Mouse (Mus musculus): ENCODE measurements at regions not wholly inside any gene's neighbourhood (a gene's known extent, or its start where the extent isn't known, plus 50 kb on each side); places are given as distances from the start of the nearest gene placed in this dataset.

- TF ChIP-seq ZNF384 (IDR thresholded peaks at IDR 0.05; ENCODE audit: low read depth, low read length), result no peak
- TF ChIP-seq MAFK (IDR thresholded peaks at IDR 0.05; ENCODE audit: insufficient read depth, low read depth, low read length), result no peak
- no peak for TF ChIP-seq HCFC1 (IDR thresholded peaks at IDR 0.05; ENCODE audit: borderline replicate concordance, insufficient read depth, low read length)
Observed at GRCm38 (mm10) chr1:24869772-24870171, 191.3 kb downstream of the Lmbrd1 start.
